Mouse (Mus musculus) spleen, adult 2 months (tissue): ENCODE results near the gene Etv3. TPM values are rescaled to one million over a fixed set of nuclear protein-coding genes. Genes with fewer than 3 reads are reported as not detected.
"Not testable (repeated sequence)": the region's sequence is repeated elsewhere in the genome, so short reads cannot be mapped to it uniquely, and the experiment has no call there.

Source experiments
- DNase-seq, 2 experiments: peaks; one replicate each; pipeline versions ENCODE4 v3.0.0 to v3.0.0-alpha.2; 2012 to 2021; ENCODE audit warnings: low spot score in 2 of 2, low read depth in 1 of 2
- H3K27ac ChIP-seq: fragments of 200-500 bp; 2 replicates; pipeline ENCODE4 v1.5.1; 2012; ENCODE audit warnings: low read length, inconsistent platforms; ENCODE audit not compliant: insufficient read depth
- H3K27me3 ChIP-seq: fragments of 200-500 bp; 2 replicates; pipeline ENCODE4 v1.6.1; 2012; ENCODE audit warnings: mild to moderate bottlenecking, moderate library complexity, low read length, inconsistent platforms; ENCODE audit not compliant: control insufficient read depth, insufficient read depth
- H3K36me3 ChIP-seq: fragments of 200-500 bp; 2 replicates; pipeline ENCODE4 v1.6.1; 2012; ENCODE audit warnings: mild to moderate bottlenecking, low read length, inconsistent platforms; ENCODE audit not compliant: control insufficient read depth, insufficient read depth
- H3K4me1 ChIP-seq: fragments of 200-500 bp; 2 replicates; pipeline ENCODE4 v1.6.1; 2011; ENCODE audit warnings: inconsistent platforms; ENCODE audit not compliant: control insufficient read depth, insufficient read depth, insufficient read length
- H3K4me3 ChIP-seq: fragments of 200-500 bp; 2 replicates; pipeline ENCODE4 v1.5.1; 2011; ENCODE audit warnings: mild to moderate bottlenecking, inconsistent platforms; ENCODE audit not compliant: insufficient read depth, insufficient read length; ENCODE audit errors: extremely low read depth
- CTCF ChIP-seq: fragments of 200-500 bp; IDR thresholded peaks from 2 replicates; pipeline ENCODE4 v1.5.1; 2011; ENCODE audit warnings: mild to moderate bottlenecking, inconsistent platforms; ENCODE audit not compliant: insufficient read depth, insufficient read length, insufficient replicate concordance; ENCODE audit errors: extremely low read depth
- POLR2A ChIP-seq: fragments of 200-500 bp; IDR thresholded peaks from 2 replicates; pipeline ENCODE4 v1.6.1; 2011; ENCODE audit warnings: low read depth, low read length, inconsistent platforms
- WGBS: fragments of 180-500 bp; shearing (Covaris S2); methylation state at CpG from one replicate; pipeline ENCODE4 v1.1.7; 2018; 5-methylcytosine and 5-hydroxymethylcytosine counted together
- polyA plus RNA-seq: library from polyadenylated mRNA; depleted of rRNA; stranded (reverse); fragments of >200 nt; gene quantifications from 2 replicates; pipeline ENCODE4 v1.2.3, GENCODE M21; 2012

The Etv3 gene
- polyA plus RNA-seq, 1 experiment = 17.5 TPM

DNA sequence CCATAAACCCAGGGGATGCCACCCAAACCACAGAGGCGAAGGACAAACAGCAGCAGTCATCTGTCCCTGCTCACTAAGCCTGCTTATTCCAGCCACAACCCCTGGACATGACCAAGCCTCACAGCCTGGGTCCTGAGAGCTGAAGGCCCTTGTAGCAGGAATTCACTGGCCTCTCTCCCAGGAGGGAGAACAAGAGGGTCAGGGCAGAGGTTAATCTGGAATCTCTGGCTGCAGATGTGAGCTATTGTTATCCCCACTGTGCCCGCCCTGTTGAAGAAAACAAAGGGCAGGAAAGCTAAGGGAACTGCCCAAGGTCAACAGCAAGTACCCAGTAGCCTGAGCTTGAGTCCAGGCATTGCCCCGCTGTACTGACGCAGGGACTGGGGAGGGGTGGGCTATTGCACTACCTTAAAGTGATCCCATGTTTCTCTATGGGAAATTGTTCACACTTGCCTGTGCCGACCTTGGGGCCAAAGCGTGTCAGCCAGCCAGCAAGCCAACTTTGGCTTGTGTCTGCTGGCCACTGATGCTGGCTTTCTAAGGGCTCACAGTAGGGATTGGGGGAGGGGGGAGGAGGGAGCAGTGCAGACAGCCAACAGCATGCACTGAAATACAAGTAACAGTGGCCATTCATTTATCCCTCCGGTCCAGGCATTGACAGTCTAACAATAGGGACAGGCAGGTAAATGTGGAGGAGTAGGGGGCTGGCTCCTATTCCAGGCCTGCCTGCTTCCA is 17.4 kb downstream of the Etv3 start:
- Histone ChIP-seq H3K27me3 (no peaks in the 10 kb centered on the region), H3K27ac (no peak overlapping the region), H3K4me1 (peaks cover 3% of the 10 kb centered on the region; the same call in 1 of the 2 replicates), H3K36me3 (peaks cover 6% of the 10 kb centered on the region; the same call in 1 of the 2 replicates), H3K4me3 (no peak overlapping the region)
- DNase-seq = no peak
- no peak for TF ChIP-seq POLR2A
- TF ChIP-seq CTCF = no peak
- WGBS = 80% methylated on average over 7 of the region's 7 CpGs

DNA sequence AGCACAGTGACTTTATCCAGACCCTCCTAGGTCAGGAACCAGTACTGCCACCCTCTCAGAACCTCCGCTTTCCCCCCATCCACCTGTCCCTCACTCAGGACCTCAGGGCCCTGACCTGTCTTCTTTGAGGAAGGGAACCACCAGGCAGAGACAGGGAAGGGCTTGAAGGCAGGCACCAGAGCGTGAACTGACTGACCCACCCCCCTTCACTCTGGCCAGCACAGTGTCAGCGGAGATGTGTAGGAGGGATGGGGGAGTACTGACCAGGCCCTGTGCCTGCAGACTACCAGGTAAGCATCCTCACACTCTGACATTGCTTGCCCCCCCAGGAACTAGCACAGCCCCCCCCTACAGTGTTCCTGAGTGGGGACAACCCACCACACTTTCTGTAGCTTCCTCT is 20.3 kb downstream of the Etv3 start:
- no peaks in the 10 kb centered on the region for H3K27me3 ChIP-seq
- 93% methylated on average over 3 of the region's 3 CpGs for WGBS
- DNase-seq = no peak
- H3K36me3 ChIP-seq = no peaks in the 10 kb centered on the region
- H3K4me3 ChIP-seq = no peak overlapping the region
- H3K4me1 ChIP-seq = peaks cover 3% of the 10 kb centered on the region; the same call in 1 of the 2 replicates
- TF ChIP-seq POLR2A (no peak), CTCF (no peak)
- H3K27ac ChIP-seq = no peak overlapping the region

DNA sequence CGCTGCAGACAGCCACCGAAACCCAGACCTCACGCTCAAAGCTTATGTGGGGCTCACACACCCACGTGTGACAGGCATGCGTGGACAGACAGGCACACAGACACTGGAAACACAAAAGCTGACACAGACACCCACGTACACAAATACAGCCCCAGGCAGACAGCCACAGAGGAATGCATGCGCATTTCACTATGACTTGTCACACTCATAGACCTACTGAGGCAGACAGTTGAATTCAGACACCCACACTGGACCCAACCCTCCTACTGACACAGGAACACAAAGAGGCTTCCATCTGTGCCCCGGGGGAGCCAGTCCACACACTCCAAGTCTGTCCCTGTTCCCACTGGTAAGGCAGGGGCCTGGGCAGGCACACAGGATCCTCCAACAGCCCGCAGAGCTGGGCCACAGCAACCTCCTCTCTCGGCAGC is 21.1 kb downstream of the Etv3 start:
- no peak overlapping the region for H3K4me3 ChIP-seq
- H3K36me3 ChIP-seq = no peaks in the 10 kb centered on the region
- no peaks in the 10 kb centered on the region for H3K27me3 ChIP-seq
- no peak for DNase-seq
- 86% methylated on average over 10 of the region's 10 CpGs for WGBS
- TF ChIP-seq POLR2A = no peak
- H3K4me1 ChIP-seq = peaks cover 3% of the 10 kb centered on the region; the same call in 1 of the 2 replicates
- no peak overlapping the region for H3K27ac ChIP-seq

DNA sequence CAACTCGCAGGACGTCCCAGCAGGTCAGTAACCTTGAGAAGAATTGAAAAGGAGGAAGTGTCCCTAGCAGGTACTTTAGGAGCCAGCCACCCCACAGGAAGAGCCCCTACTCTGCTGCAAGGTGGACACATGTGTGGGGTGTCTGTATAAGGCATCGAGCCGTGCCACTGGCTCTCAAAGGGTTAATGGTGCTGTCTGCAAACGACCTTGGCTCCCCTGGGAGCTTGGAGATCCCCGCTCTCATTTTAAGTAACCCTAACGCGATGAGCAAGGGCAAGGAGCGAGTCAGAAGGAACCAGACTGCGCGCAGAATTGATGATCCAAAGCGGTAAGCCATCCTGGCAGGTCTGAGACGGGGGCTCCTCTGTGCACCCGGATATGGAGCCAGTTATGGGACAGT is 24.7 kb downstream of the Etv3 start:
- Histone ChIP-seq H3K4me3 (no peak overlapping the region), H3K27ac (no peak overlapping the region), H3K4me1 (no peaks in the 10 kb centered on the region), H3K27me3 (no peaks in the 10 kb centered on the region), H3K36me3 (no peaks in the 10 kb centered on the region)
- DNase-seq = no peak
- 27% methylated on average over 14 of the region's 14 CpGs for WGBS
- no peak for TF ChIP-seq POLR2A
- no peak for TF ChIP-seq CTCF

DNA sequence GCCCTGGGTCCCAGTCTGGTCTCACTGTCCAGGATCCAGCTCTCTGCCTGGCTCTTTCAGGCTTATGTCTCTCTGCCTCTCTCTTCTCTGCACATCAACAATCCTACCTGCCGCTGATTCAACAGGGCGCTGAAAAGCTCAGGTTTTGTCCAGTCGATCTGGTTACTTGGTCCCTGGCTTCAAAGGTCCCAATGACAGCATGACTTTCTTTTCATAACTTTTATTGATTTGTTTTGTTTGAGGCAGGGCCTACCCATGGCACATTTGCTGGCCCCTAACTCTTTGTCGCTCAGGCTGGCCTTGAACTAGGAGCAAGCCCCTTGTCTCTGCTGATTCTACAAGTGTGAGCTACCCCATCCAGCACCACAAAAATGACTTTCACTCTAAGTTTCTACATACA is 27.1 kb downstream of the Etv3 start:
- no peaks in the 10 kb centered on the region for H3K36me3 ChIP-seq
- DNase-seq = no peak
- no peaks in the 10 kb centered on the region for H3K4me1 ChIP-seq
- 90% methylated on average over 4 of the region's 4 CpGs for WGBS
- no peaks in the 10 kb centered on the region for H3K27me3 ChIP-seq
- H3K27ac ChIP-seq = no peak overlapping the region
- H3K4me3 ChIP-seq = no peak overlapping the region
- no peak for TF ChIP-seq CTCF
- no peak for TF ChIP-seq POLR2A

DNA sequence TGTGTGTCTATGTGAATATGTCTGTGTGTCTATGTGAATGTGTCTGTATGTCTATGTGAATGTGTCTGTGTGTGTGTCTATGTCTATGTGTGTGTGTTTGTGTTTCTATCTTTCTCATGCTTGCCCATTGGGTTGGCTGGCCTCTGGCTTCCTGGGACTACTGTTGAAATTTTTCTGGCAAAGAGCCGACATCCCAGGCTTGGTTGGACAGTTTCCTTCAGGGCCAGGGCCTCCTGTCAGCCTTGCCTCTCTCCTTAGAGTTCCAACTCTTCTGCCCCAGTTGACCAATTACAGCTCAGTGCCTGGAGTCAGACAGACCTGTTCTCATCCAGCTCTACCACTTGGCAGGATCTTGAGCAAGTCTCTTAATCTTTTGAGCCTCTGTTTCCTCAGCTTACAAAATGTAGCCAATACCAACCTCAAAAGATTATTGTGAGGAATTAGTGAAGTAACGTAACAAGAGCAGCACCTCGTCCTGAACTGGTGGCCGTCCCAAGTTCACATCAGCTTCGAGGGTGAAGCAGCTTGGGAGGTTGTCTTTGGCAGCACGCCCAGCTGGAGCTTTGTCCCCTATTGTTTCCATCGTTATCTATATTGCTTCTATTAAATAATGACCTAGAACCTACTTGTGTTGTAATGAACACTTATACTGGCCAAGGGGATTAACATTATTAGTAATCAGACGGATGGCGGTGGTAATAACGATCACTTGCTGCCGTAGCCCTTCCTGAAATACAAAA is 28.2 kb downstream of the Etv3 start:
- Histone ChIP-seq H3K36me3 (no peaks in the 10 kb centered on the region), H3K4me3 (no peak overlapping the region), H3K4me1 (no peaks in the 10 kb centered on the region), H3K27ac (no peak overlapping the region), H3K27me3 (no peaks in the 10 kb centered on the region)
- DNase-seq = no peak
- 85% methylated on average over 11 of the region's 11 CpGs for WGBS
- TF ChIP-seq POLR2A (no peak), CTCF (no peak)

DNA sequence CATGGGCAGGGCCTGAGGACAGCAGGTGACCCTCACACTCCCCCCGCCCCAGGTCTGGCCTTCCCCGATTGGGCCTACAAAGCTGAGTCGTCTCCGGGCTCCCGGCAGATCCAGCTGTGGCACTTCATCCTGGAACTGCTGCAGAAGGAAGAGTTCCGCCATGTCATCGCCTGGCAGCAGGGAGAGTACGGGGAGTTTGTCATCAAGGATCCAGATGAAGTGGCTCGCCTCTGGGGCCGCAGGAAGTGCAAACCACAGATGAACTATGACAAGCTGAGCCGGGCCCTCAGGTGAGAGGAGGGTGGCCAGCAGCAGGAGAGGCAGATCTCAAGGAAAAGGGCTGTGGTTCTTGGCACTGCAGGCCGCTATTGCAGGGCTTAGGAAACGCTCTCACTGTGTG is 29.7 kb downstream of the Etv3 start:
- DNase-seq, H3K4me3 ChIP-seq, H3K27ac ChIP-seq, H3K4me1 ChIP-seq, H3K36me3 ChIP-seq, H3K27me3 ChIP-seq: not testable (repeated sequence)
- WGBS = 58% methylated on average over 13 of the region's 13 CpGs
